Mouse (Mus musculus) effector memory CD4-positive, alpha-beta T cell, adult 5 months (primary cell): ENCODE data around the gene Trappc11. TPM values are rescaled to one million over a fixed set of nuclear protein-coding genes. Genes with fewer than 3 reads are reported as not detected.

Source experiments
- polyA plus RNA-seq: library from polyadenylated mRNA; unstranded; fragments of 100-300 nt; shearing (Covaris generic); gene quantifications from one replicate; pipeline ENCODE4 v1.2.1, GENCODE M21; 2017

Trappc11 gene
- polyA plus RNA-seq = 32.0 TPM

GRCm38 (mm10) chr8:47533344-47534125 lies at the start of gene Trappc11, which contains the start of gene Rwdd4a:
TSS of gene Trappc11 (minus strand) at chr8:47533470.
TSS of gene Rwdd4a (plus strand) at chr8:47533664.

DNA sequence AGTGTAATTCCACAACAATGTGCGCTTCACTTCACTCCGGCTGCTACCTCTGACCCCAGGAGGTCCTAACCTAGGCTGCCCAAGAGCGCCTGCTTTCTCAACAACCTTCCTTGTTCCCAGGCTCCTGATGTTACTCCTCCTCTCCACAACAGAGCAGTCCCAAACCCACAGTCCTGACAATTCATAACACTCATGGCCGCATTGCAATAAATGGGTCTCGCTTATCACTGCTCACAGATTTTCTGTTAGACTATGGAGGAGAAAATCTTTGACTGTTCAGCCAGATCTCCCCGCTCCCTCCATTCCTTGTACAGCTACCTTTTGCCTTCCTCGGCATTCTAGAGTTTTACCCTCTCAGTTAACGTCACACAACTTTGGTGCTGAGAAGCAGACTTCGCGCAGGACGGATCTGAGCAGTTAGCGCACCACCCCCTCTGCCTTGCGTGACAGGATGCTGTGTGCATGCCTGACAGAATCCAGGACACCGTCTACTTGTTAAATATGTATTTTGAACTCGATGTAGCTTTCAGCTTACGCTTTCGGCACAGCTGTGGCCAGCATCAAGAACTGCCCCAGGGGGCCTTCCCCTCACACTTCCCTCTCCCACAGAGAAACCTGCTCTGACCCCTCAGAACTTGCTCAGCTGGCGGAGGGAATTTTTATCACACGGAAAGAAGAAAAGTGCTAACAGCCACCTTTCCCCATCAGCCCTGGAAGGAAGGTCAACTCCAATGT lies 86.8 kb downstream of the Trappc11 start, which contains the start of gene Stox2:
Gene Stox2, minus strand, starts transcription at position 51 of the 735 bp plus-strand sequence.

Other genes starting within 250 kb of the Trappc11 start
- 0.30 TPM for gene Stox2, start 87.1 kb downstream of the Trappc11 start, polyA plus RNA-seq
- 19.0 TPM for gene Rwdd4a, start 194 bp upstream of the Trappc11 start, polyA plus RNA-seq
- gene Ing2, start 142.1 kb upstream of the Trappc11 start, polyA plus RNA-seq = 61.2 TPM
- 61.2 TPM for gene Cdkn2aip, start 180.5 kb upstream of the Trappc11 start, polyA plus RNA-seq